Mouse (Mus musculus) brain, embryonic 14.5 days (tissue): ENCODE results near the gene Ankzf1.

Experiments used
- CTCF ChIP-seq: fragments of 200-500 bp; IDR thresholded peaks from 2 replicates; pipeline ENCODE4 v1.5.1; 2012; ENCODE audit warnings: inconsistent platforms, mild to moderate bottlenecking, moderate library complexity, borderline replicate concordance; ENCODE audit not compliant: insufficient read depth, insufficient read length; ENCODE audit errors: extremely low read depth
- POLR2A ChIP-seq: fragments of 200-500 bp; IDR thresholded peaks from 2 replicates; pipeline ENCODE4 v1.6.1; 2012; ENCODE audit warnings: mild to moderate bottlenecking, inconsistent platforms, borderline replicate concordance; ENCODE audit not compliant: poor library complexity, insufficient read depth, insufficient read length, severe bottlenecking; ENCODE audit errors: extremely low read depth

DNA sequence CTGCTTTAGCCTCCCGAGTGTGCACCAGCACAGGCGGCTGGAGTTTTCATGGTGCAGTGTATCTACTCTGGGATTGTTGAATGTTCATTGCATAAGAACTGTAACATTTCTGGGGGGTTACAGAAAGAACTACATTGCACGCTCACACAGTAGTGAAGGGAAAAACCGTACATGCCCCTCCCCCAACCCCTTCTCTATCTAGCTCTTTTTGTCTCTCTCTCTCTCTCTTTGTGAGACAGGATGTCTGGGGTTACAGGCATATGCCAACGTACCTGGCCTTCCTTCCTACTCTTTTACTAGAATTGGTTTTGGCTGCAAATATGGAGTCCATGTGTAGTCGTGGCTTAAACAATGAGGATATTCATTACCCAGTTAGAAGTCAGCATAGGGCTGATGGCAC lies 31.0 kb downstream of the Ankzf1 start:
- no peak for TF ChIP-seq CTCF
- no peak for TF ChIP-seq POLR2A
